Mouse (Mus musculus) kidney, adult 9 months (tissue): Measurements from ENCODE around the gene Gh.
"Not testable (repeated sequence)": the region's sequence is repeated elsewhere in the genome, so short reads cannot be mapped to it uniquely, and the experiment has no call there.

Source experiments
- DNase-seq: peaks from one replicate; pipeline ENCODE4 v3.0.0; 2022

Gene Gh

GRCm38 (mm10) chr11:106301765-106302164 lies at the start of gene Gh:
TSS of gene Gh (minus strand) at chr11:106301865.
- no peak for DNase-seq

- DNase-seq = no peak
Observed at GRCm38 (mm10) chr11:106351253-106351652, 49.6 kb upstream of the Gh start.

- no peak for DNase-seq
Observed at GRCm38 (mm10) chr11:106350853-106351252, 49.2 kb upstream of the Gh start.

DNA sequence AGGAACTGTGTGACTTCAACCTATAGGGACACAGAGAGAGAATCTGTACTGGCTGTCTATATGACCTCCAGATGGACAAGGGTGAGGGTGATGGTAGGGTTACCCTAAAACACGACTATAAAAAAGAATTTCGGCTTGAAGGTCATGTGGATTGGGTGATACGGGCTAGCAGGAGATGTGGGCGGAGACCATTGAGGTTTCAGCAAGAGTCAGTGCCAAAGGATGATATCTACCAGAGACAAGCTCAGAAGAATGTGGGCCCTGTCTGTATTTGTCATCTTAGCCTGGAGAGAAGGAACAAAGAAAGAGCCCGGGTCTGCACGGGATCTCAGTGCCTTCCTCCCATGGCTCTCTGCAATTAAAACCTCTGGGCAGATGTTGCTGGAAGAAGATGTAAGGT lies 48.1 kb upstream of the Gh start:
- DNase-seq = no peak

DNA sequence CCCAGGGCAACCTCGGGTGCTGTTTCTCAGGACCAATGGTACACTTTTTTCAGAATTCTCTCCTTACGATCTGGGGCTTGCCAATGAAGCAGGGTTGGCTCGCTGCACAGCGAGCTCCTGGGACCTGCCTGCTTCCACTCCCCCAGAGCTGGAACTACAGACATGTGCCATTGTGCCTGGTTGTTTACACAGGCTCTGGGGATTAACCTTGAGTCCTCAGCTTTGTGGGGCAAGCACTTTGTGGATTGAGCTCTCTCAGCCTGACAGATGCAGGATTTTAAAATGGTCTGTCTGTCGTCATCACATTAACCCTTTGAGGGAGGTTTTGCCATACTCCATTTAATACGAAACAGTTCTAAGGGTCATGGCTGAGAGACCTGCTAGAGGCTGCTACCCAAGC lies 43.2 kb upstream of the Gh start:
- DNase-seq = no peak

- peak; percentile 24 for DNase-seq
Observed at GRCm38 (mm10) chr11:106340990-106341520, 39.4 kb upstream of the Gh start.

- DNase-seq = not testable (repeated sequence)
Observed at GRCm38 (mm10) chr11:106339323-106339722, 37.7 kb upstream of the Gh start.

- DNase-seq = no peak
Observed at GRCm38 (mm10) chr11:106338870-106339269, 37.2 kb upstream of the Gh start.

DNA sequence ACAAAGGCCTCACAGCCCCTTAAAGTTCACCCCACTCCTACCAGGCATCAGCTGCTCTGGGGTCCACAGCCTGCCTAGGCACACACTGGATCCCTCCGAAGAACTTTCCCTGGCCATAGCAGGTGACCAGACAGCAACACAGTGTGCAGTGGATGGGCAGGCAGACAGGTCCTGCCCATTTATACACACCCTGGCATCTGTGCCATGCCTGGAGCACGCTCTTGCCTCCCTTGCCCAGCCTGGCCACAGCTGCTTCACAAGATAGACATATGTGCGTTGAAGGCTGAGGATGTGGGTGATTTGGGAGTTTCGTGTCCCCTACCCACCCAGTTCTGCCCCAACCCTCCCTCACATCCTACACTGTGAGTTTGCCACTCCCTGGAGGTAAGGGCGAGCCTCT lies 36.4 kb upstream of the Gh start:
- no peak for DNase-seq

- no peak for DNase-seq
Observed at GRCm38 (mm10) chr11:106334066-106334465, 32.4 kb upstream of the Gh start.

DNA sequence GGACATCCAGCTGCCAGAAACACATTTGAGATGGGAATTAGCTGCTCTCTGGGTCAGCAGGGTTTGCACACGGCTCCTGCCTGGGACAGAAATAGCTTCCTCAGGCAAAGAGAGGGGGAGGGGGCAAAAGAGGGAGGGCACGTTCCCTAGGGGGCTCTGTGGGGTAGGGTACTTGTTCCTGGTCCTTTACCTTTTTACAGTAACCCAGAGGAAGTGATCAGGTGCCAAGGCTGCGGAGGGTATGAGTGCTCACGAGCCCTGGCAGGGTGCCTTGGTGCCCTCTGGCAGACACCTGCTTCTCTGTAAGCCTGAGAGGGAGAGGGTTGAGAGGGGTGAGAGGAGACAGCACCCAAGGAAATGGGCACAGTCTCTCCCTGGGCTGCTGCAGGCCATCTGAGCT lies 30.8 kb upstream of the Gh start:
- no peak for DNase-seq

- peak; percentile 35 for DNase-seq
Observed at GRCm38 (mm10) chr11:106329682-106330081, 28.0 kb upstream of the Gh start.

DNA sequence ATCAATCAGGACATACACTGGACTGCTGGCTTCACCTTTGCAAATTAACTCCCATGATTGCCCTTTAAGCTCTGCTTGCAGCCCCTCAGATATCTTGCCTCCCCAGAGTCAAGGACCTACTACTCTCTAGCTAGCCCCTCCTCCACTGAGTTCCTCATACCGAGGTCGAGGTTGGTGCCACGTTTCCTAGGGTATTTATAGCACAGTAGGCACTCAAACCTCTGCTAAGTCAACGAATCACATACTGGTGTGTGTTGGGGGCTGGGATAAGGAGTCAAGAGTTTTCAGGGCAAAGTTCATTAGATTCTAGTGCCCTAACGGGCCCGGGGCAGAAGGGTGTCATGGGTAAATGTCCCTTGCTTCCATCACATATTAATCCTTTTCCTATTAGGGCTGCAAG lies 27.5 kb upstream of the Gh start:
- no peak for DNase-seq

- no peak for DNase-seq
Observed at GRCm38 (mm10) chr11:106328521-106328920, 26.9 kb upstream of the Gh start.

GRCm38 (mm10) chr11:106326475-106326874 lies 24.8 kb upstream of the Gh start:
- DNase-seq = no peak

DNA sequence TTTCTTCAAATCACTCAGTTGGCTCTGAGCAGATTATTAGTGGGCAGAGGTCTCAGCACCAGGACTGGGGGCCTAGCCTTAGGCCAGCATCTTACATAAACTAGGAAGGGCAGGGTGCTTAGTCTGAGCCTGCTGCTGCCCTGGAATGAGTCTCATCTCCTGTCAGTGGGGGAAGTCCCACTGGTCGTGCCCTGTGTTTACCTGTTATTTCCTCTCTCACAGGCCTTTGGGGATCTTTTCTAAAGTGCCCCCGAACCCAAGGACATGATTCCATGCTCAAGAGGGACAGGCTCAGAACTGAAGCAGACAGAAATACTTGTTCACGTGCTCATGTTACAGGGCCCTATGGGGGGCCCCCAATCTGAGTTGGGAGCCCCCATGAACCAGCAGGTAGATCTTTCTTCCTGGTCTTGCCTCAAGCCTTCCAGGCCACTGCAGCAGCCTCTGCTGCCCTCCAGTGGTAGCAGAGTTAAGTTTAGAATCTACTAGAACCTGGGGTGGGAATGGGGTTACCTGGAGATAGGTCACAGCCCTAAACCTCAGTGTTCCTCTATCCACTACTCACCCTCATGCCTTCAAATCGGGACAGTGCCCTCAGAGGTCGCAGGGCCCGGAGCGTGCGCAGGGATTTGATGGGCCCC lies 24.0 kb upstream of the Gh start:
- peak; percentile 83 for DNase-seq

GRCm38 (mm10) chr11:106324858-106325257 lies 23.2 kb upstream of the Gh start:
- peak; percentile 68 for DNase-seq

GRCm38 (mm10) chr11:106318406-106319366 lies 17.0 kb upstream of the Gh start:
- no peak for DNase-seq

GRCm38 (mm10) chr11:106317801-106318200 lies 16.1 kb upstream of the Gh start:
- no peak for DNase-seq

GRCm38 (mm10) chr11:106316416-106316815 lies 14.8 kb upstream of the Gh start:
- no peak for DNase-seq

DNA sequence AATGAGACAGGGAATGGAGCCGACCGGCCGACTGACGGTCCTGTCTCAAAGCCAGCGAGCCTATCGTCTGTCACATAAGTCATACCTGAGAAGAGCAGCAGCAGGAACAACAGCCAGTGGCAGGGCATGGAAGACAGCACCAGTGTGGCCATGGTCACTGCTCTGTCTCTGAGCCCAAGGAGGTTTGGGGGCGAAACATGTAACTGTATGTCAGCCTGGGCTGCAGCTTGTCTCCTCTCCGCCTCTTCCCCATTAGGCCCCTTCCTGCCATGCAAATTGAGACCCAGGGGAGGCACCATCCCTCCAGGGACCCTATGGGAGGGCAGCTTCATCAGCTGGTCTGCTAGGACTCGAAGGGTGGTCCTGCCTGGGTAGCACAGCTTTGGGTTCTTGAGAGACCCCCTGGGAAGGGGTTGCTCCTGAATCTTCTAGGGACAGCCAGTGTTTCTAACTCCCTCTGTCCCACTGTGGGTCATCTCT lies 12.7 kb upstream of the Gh start, which contains the start of gene Cd79b:
Cd79b (minus strand) TSS at position 430 of the 480 bp plus-strand sequence.
- DNase-seq = no peak

DNA sequence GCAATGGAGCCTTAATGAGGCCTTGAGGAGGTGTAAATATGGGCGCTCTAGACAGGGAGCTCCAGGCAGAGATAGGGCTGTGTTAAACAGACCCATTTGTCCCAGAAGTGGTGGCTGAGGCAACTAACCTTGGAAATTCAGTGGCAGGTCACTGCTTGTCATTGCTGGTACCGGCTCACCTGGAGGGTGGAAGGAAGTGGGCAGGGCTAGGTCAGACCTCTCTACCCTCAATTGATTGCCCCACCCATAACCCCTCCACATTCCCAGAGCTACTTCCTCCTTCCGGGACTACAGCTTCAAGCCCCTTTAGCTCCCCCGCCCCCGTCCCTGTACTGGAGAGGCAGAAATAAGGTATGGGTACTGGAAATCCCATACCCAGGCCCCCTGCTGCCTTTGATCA lies 11.9 kb upstream of the Gh start:
- no peak for DNase-seq

- no peak for DNase-seq
Observed at GRCm38 (mm10) chr11:106310123-106310522, 8.5 kb upstream of the Gh start.

- DNase-seq = no peak
Observed at GRCm38 (mm10) chr11:106308162-106308561, 6.5 kb upstream of the Gh start.
